Mouse (Mus musculus) bone marrow, adult 2 months (tissue): ENCODE data around the gene Tmem117.

ENCODE experiments used
- CTCF ChIP-seq: fragments of 200-500 bp; IDR thresholded peaks from 2 replicates; pipeline ENCODE4 v1.5.1; 2011; ENCODE audit warnings: low read length, control low read depth; ENCODE audit not compliant: control insufficient read depth, insufficient read depth
- POLR2A ChIP-seq: fragments of 200-500 bp; IDR thresholded peaks from 2 replicates; pipeline ENCODE4 v1.6.1; 2011; ENCODE audit warnings: low read depth, mild to moderate bottlenecking, control low read depth, low read length, borderline replicate concordance; ENCODE audit not compliant: control insufficient read depth

- TF ChIP-seq CTCF (no peak), POLR2A (no peak)
Observed at GRCm38 (mm10) chr15:94933044-94933443, 304.0 kb downstream of the Tmem117 start.
